Mouse (Mus musculus): ENCODE measurements around the gene Scaf4. TPM values are rescaled to one million over a fixed set of nuclear protein-coding genes. Genes with fewer than 3 reads are reported as not detected.
"Not testable (repeated sequence)": the region's sequence is repeated elsewhere in the genome, so short reads cannot be mapped to it uniquely, and the experiment has no call there.

Scaf4 gene
- polyA plus RNA-seq, 1 experiment from 2014 or later = 22.4 TPM

DNA sequence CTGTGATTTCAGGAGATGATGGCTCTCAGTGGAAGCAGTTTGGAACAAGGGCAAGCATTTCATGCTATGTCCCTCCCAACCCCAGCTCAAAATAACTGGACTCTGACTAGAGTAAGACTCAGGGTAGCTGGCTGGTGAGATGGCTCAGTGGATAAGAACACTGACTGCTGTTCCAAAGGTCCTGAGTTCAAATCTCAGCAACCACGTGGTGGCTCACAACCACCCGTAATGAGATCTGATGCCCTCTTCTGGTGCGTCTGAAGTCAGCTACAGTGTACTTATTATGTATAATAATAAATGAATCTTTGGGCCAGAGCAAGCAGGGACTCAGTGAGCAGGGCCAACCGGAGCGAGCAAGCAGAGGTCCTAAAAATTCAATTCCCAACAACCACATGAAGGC lies 68.4 kb downstream of the Scaf4 start:
- not testable (repeated sequence) for H3K4me3 ChIP-seq (ENCODE audit: low read length); H3K9me3 ChIP-seq (ENCODE audit: control insufficient read depth, low read length); H3K4me1 ChIP-seq (replicated peaks; ENCODE audit: control insufficient read depth, insufficient read depth, low read length); H3K36me3 ChIP-seq (ENCODE audit: control insufficient read depth, insufficient read depth, low read length); ATAC-seq (ENCODE audit: low read depth); H3K9ac ChIP-seq (ENCODE audit: low read length); H3K4me2 ChIP-seq (ENCODE audit: low read depth, low read length); H3K27ac ChIP-seq (ENCODE audit: low read length); H3K27me3 ChIP-seq (ENCODE audit: control insufficient read depth, insufficient read depth, low read depth, low read length)
- WGBS = 86% methylated on average over 5 of the region's 5 CpGs

DNA sequence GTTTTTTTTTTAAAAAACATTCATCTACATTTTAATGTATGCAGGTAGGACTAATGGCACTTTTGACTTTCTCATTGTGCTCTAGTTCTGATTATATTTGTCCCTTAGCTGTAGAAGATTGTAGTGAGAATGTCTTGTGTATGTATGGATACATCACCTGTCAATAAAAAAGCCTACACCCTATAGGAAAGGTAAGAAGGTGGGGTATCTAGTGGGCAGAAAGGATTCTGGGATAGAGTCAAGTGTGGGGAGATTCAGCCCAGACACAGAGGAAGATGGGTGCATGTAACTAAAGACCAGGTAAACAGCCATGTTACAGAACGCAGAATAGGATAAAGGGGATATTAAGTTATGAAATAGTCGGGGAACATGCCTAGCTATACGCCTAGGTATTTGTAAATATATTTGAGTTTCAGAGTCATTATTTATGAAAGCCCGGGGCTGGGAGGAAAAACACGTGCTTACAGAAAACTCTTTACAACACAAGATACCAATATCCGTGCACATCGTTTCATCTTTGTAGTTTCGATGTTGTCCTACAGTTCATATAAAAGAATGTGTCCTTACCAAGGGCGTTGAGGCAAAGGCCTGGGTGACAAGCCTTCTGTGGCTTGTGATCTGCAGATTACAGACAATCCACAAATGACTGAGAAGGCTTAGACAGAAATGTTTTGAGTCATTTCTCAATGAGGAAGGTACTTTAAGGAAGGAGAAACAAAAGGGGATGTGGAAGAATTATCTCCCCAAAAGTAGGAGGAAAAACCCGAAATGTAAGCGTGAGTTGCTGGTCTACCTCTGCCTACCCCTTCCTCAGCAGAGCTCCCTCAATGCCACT lies 69.4 kb downstream of the Scaf4 start:
- Histone ChIP-seq H3K27ac (ENCODE audit: low read length) (no peak overlapping the region), H3K9ac (ENCODE audit: low read length) (no peak overlapping the region), H3K27me3 (ENCODE audit: control insufficient read depth, insufficient read depth, low read depth, low read length) (no peaks in the 10 kb centered on the region), H3K4me3 (ENCODE audit: low read length) (no peak overlapping the region), H3K4me1 (replicated peaks; ENCODE audit: control insufficient read depth, insufficient read depth, low read length) (peaks cover 14% of the 10 kb centered on the region; the same call in 1 of the 2 replicates), H3K9me3 (ENCODE audit: control insufficient read depth, low read length) (no peaks in the 10 kb centered on the region), H3K4me2 (ENCODE audit: low read depth, low read length) (no peak overlapping the region), H3K36me3 (ENCODE audit: control insufficient read depth, insufficient read depth, low read length) (no peaks in the 10 kb centered on the region)
- WGBS = 88% methylated on average over 11 of the region's 11 CpGs
- no peak for ATAC-seq (ENCODE audit: low read depth)

DNA sequence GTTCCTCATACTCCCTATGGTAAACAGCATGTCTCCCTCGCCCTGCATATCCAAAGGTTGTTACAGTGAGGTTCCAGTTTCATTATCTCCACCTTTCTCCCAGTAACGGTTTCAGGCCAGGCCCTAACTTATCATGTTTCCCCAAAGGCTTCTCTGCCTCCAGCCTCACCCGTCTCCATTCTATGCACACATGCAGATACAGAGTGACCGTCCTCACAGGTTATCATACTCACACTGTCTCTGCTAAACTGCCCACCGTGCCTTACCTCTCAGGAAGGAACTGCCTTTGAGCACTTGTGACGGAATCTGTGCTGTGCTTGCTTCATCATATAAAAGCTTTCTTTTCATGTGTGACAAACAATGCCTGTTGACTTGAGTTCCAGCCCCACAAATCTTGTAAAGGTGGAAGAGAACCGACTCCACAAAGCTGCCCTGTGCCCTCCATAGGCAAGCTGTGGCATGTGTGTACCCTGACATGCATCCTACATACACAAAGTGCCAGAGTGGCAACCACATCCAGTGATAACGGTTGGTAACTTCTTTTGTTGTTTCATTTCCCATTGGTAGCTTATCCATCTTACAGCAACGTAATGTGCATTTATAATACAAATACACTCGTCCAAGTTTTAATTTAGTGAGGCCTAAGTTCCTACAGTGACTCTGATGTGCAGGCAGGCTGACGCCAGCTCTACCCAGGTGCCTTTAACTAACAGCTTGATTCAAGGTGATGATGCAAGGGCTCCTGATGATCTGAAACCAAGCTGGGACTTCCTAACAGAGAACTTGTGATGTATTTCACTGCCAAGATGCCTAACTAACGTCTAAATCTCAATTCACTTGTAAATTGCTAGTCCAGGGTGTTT lies 70.6 kb downstream of the Scaf4 start:
- no peak for ATAC-seq (ENCODE audit: low read depth)
- H3K27ac ChIP-seq (ENCODE audit: low read length) = no peak overlapping the region
- H3K4me3 ChIP-seq (ENCODE audit: low read length) = no peak overlapping the region
- no peaks in the 10 kb centered on the region for H3K9me3 ChIP-seq (ENCODE audit: control insufficient read depth, low read length)
- no peaks in the 10 kb centered on the region for H3K36me3 ChIP-seq (ENCODE audit: control insufficient read depth, insufficient read depth, low read length)
- peaks cover 14% of the 10 kb centered on the region; the same call in 1 of the 2 replicates for H3K4me1 ChIP-seq (replicated peaks; ENCODE audit: control insufficient read depth, insufficient read depth, low read length)
- H3K4me2 ChIP-seq (ENCODE audit: low read depth, low read length) = no peak overlapping the region
- H3K27me3 ChIP-seq (ENCODE audit: control insufficient read depth, insufficient read depth, low read depth, low read length) = no peaks in the 10 kb centered on the region
- 67% methylated on average over 12 of the region's 12 CpGs for WGBS
- H3K9ac ChIP-seq (ENCODE audit: low read length) = no peak overlapping the region

DNA sequence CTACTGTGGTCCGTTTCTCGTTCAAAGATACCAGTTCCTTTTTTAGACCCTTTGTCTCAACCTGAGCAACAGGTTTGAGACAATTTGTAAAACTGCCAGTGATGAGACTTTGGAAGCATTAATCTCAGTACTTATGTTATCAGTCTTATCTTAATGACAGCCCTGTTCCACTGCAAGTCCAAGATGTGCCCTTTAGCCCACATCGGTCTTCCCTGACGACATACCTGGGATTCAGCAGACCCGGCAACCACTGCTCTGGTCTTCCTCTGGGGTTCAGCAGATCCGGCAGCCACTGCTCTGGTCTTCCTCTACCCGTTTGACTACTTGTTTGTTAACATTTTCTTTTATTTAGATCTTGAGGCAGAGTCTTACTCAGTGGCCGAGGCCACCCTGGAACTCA lies 72.5 kb downstream of the Scaf4 start:
- 65% methylated on average over 8 of the region's 8 CpGs for WGBS
- ATAC-seq (ENCODE audit: low read depth) = no peak
- no peak overlapping the region for H3K27ac ChIP-seq (ENCODE audit: low read length)
- no peak overlapping the region for H3K4me2 ChIP-seq (ENCODE audit: low read depth, low read length)
- no peak overlapping the region for H3K4me3 ChIP-seq (ENCODE audit: low read length)
- H3K36me3 ChIP-seq (ENCODE audit: control insufficient read depth, insufficient read depth, low read length) = no peaks in the 10 kb centered on the region
- H3K4me1 ChIP-seq (replicated peaks; ENCODE audit: control insufficient read depth, insufficient read depth, low read length) = peaks cover 8% of the 10 kb centered on the region; the same call in 1 of the 2 replicates
- H3K9me3 ChIP-seq (ENCODE audit: control insufficient read depth, low read length) = no peaks in the 10 kb centered on the region
- H3K9ac ChIP-seq (ENCODE audit: low read length) = no peak overlapping the region
- no peaks in the 10 kb centered on the region for H3K27me3 ChIP-seq (ENCODE audit: control insufficient read depth, insufficient read depth, low read depth, low read length)

DNA sequence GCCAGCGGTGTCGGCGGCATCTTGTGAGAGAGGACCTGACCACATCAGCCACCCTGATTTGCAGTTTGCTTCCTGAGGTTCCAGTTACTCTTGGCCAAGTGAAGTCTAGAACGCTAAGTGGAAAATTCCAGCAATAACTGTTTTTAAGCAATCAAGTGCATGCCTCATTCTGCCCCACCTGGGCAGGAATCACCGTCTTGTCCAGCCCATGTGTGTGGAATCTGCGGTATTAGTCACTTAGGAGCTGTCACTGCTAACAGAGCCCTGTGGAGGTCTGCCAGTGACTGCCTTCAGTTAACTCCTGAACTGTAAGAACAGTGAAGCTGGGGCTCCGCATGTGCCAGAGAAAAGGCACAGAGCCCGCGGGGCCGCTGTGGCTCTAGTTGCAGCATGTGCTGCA lies 73.6 kb downstream of the Scaf4 start:
- peak overlapping the region; percentile 37; the same call in 1 of the 2 replicates for H3K27ac ChIP-seq (ENCODE audit: low read length)
- no peaks in the 10 kb centered on the region for H3K36me3 ChIP-seq (ENCODE audit: control insufficient read depth, insufficient read depth, low read length)
- no peak overlapping the region for H3K4me3 ChIP-seq (ENCODE audit: low read length)
- ATAC-seq (ENCODE audit: low read depth) = peak; percentile 41; the same call in 1 of the 2 replicates
- H3K9ac ChIP-seq (ENCODE audit: low read length) = no peak overlapping the region
- peaks cover 5% of the 10 kb centered on the region; the same call in 1 of the 2 replicates for H3K4me1 ChIP-seq (replicated peaks; ENCODE audit: control insufficient read depth, insufficient read depth, low read length)
- H3K27me3 ChIP-seq (ENCODE audit: control insufficient read depth, insufficient read depth, low read depth, low read length) = no peaks in the 10 kb centered on the region
- H3K9me3 ChIP-seq (ENCODE audit: control insufficient read depth, low read length) = no peaks in the 10 kb centered on the region
- WGBS = 54% methylated on average over 10 of the region's 10 CpGs
- H3K4me2 ChIP-seq (ENCODE audit: low read depth, low read length) = no peak overlapping the region

DNA sequence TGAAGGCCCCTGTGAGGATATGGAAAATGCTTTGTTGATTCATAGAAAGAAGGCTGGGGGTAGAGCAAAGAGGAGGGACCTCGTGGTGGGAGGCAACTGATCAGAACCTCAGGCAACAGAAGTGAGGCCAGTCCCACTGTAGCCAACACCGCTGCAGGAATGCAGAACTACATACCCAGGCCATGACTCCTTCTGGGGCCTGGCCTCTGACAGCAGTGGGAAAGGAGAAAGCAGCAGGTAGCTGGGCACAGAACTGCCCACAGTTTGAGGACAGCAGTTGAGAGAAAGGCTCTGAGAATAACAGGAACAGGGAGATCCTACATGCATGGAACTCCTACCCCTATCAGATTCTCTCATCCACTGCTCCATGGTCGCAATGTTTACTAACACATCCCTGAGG lies 75.3 kb downstream of the Scaf4 start:
- Histone ChIP-seq H3K27ac (ENCODE audit: low read length) (no peak overlapping the region), H3K27me3 (ENCODE audit: control insufficient read depth, insufficient read depth, low read depth, low read length) (no peaks in the 10 kb centered on the region), H3K4me3 (ENCODE audit: low read length) (no peak overlapping the region), H3K36me3 (ENCODE audit: control insufficient read depth, insufficient read depth, low read length) (no peaks in the 10 kb centered on the region), H3K9ac (ENCODE audit: low read length) (no peak overlapping the region), H3K9me3 (ENCODE audit: control insufficient read depth, low read length) (no peaks in the 10 kb centered on the region), H3K4me1 (replicated peaks; ENCODE audit: control insufficient read depth, insufficient read depth, low read length) (peaks cover 5% of the 10 kb centered on the region; the same call in 1 of the 2 replicates), H3K4me2 (ENCODE audit: low read depth, low read length) (no peak overlapping the region)
- ATAC-seq (ENCODE audit: low read depth) = no peak
- 63% methylated on average over 3 of the region's 3 CpGs for WGBS

DNA sequence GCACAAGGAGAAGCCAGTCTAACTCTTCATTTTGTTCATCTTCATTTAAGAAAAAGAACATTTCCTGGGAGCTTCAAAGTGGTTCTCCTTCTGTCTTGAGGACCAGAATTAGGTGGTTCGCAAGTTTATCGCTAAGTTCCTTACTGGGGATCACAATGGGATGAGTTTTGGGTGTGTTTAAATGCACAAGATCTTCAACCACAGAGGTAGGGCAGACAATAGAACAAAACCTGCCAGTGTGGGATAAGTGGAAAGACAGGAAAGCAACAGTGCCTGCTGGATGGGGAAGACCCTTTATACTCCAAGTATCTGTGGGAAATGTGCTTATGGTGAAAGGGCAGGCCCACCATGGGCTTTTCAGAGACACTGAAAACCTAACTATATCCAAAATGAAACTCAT lies 79.4 kb downstream of the Scaf4 start:
- H3K36me3 ChIP-seq (ENCODE audit: control insufficient read depth, insufficient read depth, low read length) = no peaks in the 10 kb centered on the region
- WGBS = 94% methylated on average over 2 of the region's 2 CpGs

DNA sequence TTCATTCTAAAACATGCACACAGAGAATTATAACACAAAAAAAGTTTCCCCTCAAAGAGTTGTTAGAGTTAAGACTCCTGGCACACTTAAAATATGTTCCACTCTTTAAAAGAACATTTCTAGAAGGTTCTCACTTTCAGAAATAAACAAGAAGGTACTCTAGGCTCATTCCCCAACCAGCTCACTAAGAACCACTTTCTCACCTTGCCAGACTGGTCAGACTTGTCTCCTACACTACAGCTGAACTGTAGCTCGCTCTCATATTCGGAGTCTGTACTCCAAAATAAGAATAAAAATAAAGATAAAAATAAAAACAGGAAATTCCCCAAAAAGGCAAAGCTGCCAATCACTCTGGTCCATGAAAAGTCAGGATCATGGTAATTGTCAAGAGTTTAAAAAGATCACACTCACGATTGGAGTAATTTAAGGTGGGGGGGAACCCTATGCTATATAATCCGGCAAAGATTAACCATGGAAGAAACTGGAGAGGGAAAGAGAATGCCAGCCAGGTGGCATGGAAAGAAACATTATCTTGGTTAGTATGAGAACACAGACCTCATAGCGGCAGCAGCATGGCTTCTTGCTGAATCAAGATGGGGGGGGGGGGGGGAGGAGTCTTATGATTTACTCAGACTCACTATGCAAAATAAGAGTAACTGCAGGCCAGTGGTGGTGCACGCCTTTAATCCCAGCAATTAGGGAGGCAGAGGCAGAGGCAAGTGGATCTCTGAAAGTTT lies 80.9 kb downstream of the Scaf4 start:
- WGBS = 65% methylated on average over 6 of the region's 6 CpGs
- Histone ChIP-seq H3K9me3 (ENCODE audit: control insufficient read depth, low read length) (no peaks in the 10 kb centered on the region), H3K36me3 (ENCODE audit: control insufficient read depth, insufficient read depth, low read length) (no peaks in the 10 kb centered on the region), H3K4me1 (replicated peaks; ENCODE audit: control insufficient read depth, insufficient read depth, low read length) (peaks cover 6% of the 10 kb centered on the region), H3K4me3 (ENCODE audit: low read length) (no peak overlapping the region), H3K27me3 (ENCODE audit: control insufficient read depth, insufficient read depth, low read depth, low read length) (no peaks in the 10 kb centered on the region), H3K9ac (ENCODE audit: low read length) (no peak overlapping the region), H3K4me2 (ENCODE audit: low read depth, low read length) (no peak overlapping the region), H3K27ac (ENCODE audit: low read length) (peak overlapping the region; percentile 81)
- peak; percentile 80 for ATAC-seq (ENCODE audit: low read depth)

More for the DNA sequence above, 79.4 kb downstream of the Scaf4 start:
- ATAC-seq (ENCODE audit: low read depth) = no peak
- Histone ChIP-seq H3K4me3 (ENCODE audit: low read length) (no peak overlapping the region), H3K4me2 (ENCODE audit: low read depth, low read length) (no peak overlapping the region), H3K9me3 (ENCODE audit: control insufficient read depth, low read length) (no peaks in the 10 kb centered on the region), H3K4me1 (replicated peaks; ENCODE audit: control insufficient read depth, insufficient read depth, low read length) (peaks cover 6% of the 10 kb centered on the region), H3K27ac (ENCODE audit: low read length) (no peak overlapping the region), H3K27me3 (ENCODE audit: control insufficient read depth, insufficient read depth, low read depth, low read length) (no peaks in the 10 kb centered on the region), H3K9ac (ENCODE audit: low read length) (no peak overlapping the region)

All from lung, embryonic 16.5 days (tissue).